Mouse (Mus musculus): ENCODE measurements around the gene Exoc3l. TPM values are rescaled to one million over a fixed set of nuclear protein-coding genes. Genes with fewer than 3 reads are reported as not detected.

Exoc3l gene
- total and polyA plus RNA-seq, 3 experiments = 4.4 to 10.9 (median 7.5) TPM

DNA sequence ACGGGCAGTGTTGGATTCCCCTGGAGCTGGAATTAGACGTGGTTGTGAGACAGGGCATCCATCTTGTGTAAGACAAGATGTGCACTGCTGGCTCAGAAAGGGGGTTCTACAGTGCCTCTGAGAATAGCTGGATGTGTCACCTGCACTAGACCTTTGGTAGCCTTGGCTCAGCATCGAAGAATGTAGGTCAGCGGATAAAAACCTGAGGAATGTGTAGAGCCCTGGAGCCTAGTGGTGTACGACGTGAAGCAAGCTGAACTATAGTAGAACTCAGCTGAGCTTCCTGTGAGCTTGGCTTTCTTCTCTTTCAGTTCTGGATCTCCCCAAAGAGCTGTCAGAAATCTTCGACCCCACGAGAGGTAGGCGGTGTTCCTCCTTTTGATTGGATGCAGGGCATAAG is 8.0 kb upstream of the Exoc3l start:
- in situ Hi-C loops (cut with MboI; ENCODE audit: low pct_ligation_motif_present, low pct_unique_long_range_greater_than_20kb, low sequenced_read_pairs) = no loop called here
- peaks cover 81 to 95% of the 10 kb centered on the region in 2 experiments for H3K36me3 ChIP-seq (replicated peaks in 1 of 2; ENCODE audit: control insufficient read depth in 1 of 2, insufficient read depth in 1 of 2, low read length in 1 of 2)

DNA sequence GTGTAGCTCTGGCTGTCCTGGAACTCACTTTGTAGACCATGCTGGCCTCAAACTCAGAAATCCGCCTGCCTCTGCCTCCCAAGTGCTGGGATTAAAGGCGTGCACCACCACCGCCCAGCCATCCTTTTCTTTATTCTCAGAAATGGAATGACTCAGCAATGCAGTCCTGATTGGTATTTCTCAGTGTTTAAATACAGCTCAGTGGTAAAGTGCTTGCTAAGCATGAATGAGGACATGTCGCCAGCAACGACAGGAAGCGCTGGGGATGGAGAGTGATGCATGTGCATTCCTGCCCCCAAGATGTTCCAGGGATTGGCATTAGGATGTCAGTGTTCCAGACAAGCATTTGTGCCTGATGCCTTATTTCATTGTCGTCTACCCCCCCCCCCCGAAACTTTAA is 7.5 kb upstream of the Exoc3l start:
- Histone ChIP-seq H3K79me2 (replicated peaks; ENCODE audit: control insufficient read depth, extremely low read depth, insufficient read depth, poor library complexity, severe bottlenecking) (peaks cover 17% of the 10 kb centered on the region), H3K27me3 (replicated peaks) (no peaks in the 10 kb centered on the region), H3K36me3 (replicated peaks in 1 of 2; ENCODE audit: control insufficient read depth in 1 of 2, insufficient read depth in 1 of 2, low read length in 1 of 2) (peaks cover 76 to 95% of the 10 kb centered on the region in 2 experiments), H3K9me3 (replicated peaks; ENCODE audit: low read length) (no peaks in the 10 kb centered on the region), H3K4me1 (ENCODE audit: control insufficient read depth in 1 of 2, insufficient read depth in 2 of 2) (peaks cover 4 to 74% of the 10 kb centered on the region in 2 experiments), H3K4me2 (ENCODE audit: insufficient read depth, low read depth, poor library complexity, severe bottlenecking) (no peak overlapping the region), H3K9ac (ENCODE audit: insufficient read depth, low read depth) (no peak overlapping the region), H3K4me3 (replicated peaks in 1 of 3; ENCODE audit: low read depth in 2 of 3, low read length in 2 of 3, poor library complexity in 1 of 3) (no peak overlapping the region), H3K27ac (ENCODE audit: insufficient read depth, low read depth) (no peak overlapping the region)
- dilution Hi-C loops (cut with MboI; ENCODE audit: extremely low pct_ligation_motif_present, extremely low pct_unique_long_range_greater_than_20kb, low sequenced_read_pairs) (no loop called here), in situ Hi-C loops (cut with MboI; ENCODE audit: low pct_ligation_motif_present, low pct_unique_long_range_greater_than_20kb, low sequenced_read_pairs) (no loop called here)
- TF ChIP-seq UBTF (IDR thresholded peaks at IDR 0.05; ENCODE audit: low read depth, low read length) = no peak
- no peak for TF ChIP-seq CHD2 (IDR thresholded peaks at IDR 0.05; ENCODE audit: low read length)
- TF ChIP-seq NELFE (IDR thresholded peaks at IDR 0.05; ENCODE audit: low read depth, low read length) = no peak
- no peak for TF ChIP-seq EP300 (IDR thresholded peaks at IDR 0.05; ENCODE audit: low read length)
- TF ChIP-seq USF2 (conservative IDR thresholded peaks at IDR 0.05; ENCODE audit: low read depth, low read length) = no peak
- TF ChIP-seq MAFK (IDR thresholded peaks at IDR 0.05; ENCODE audit: insufficient replicate concordance, low read length) = peak; percentile 64; the same call in 1 of the 2 replicates
- TF ChIP-seq JUND (conservative IDR thresholded peaks at IDR 0.05; ENCODE audit: low read depth, low read length) = no peak
- no peak for DNase-seq (ENCODE audit: extremely low read depth)

More for the DNA sequence above, 8.0 kb upstream of the Exoc3l start:
- TF ChIP-seq MAZ (IDR thresholded peaks at IDR 0.05; ENCODE audit: low read depth, low read length) = no peak
- TF ChIP-seq NELFE (IDR thresholded peaks at IDR 0.05; ENCODE audit: low read depth, low read length) = no peak
- no peak for TF ChIP-seq USF2 (conservative IDR thresholded peaks at IDR 0.05; ENCODE audit: low read depth, low read length)
- TF ChIP-seq MYC (IDR thresholded peaks at IDR 0.05; ENCODE audit: low read depth, low read length) = no peak
- no peak for TF ChIP-seq MXI1 (IDR thresholded peaks at IDR 0.05; ENCODE audit: low read depth, low read length)
- H3K4me1 ChIP-seq (ENCODE audit: control insufficient read depth in 1 of 2, insufficient read depth in 2 of 2) = peaks cover 4 to 70% of the 10 kb centered on the region in 2 experiments
- H3K9ac ChIP-seq (ENCODE audit: insufficient read depth, low read depth) = no peak overlapping the region
- no peak for DNase-seq (ENCODE audit: extremely low read depth)
- dilution Hi-C loops (cut with MboI; ENCODE audit: extremely low pct_ligation_motif_present, extremely low pct_unique_long_range_greater_than_20kb, low sequenced_read_pairs) = no loop called here
- H3K79me2 ChIP-seq (replicated peaks; ENCODE audit: control insufficient read depth, extremely low read depth, insufficient read depth, poor library complexity, severe bottlenecking) = peaks cover 13% of the 10 kb centered on the region
- H3K27ac ChIP-seq (ENCODE audit: insufficient read depth, low read depth) = no peak overlapping the region
- H3K4me3 ChIP-seq (replicated peaks in 1 of 3; ENCODE audit: low read depth in 2 of 3, low read length in 2 of 3, poor library complexity in 1 of 3) = no peak overlapping the region
- H3K4me2 ChIP-seq (ENCODE audit: insufficient read depth, low read depth, poor library complexity, severe bottlenecking) = no peak overlapping the region
- H3K9me3 ChIP-seq (replicated peaks; ENCODE audit: low read length) = no peaks in the 10 kb centered on the region
- H3K27me3 ChIP-seq (replicated peaks) = no peaks in the 10 kb centered on the region

DNA sequence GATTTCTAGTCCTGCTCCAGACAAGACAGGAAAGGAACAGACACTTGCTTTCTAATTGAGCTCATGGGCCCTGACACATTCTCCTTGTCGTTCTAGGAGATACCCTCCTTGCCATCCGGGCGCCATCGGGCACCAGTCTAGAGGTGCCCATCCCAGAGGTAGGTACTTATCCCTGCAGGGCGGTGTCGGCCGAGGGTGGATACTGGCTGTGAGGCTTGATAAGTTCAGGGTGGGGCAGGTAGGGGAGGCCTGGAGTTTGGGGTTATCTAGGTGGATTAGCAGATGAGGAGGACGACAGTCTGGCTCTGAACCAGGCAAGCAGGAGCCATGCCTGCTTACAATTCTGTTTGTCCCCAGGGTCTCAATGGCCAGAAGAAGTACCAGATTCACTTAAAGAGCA is 4.1 kb upstream of the Exoc3l start:
- Histone ChIP-seq H3K36me3 (replicated peaks in 1 of 2; ENCODE audit: control insufficient read depth in 1 of 2, insufficient read depth in 1 of 2, low read length in 1 of 2) (peaks cover 46 to 62% of the 10 kb centered on the region in 2 experiments), H3K9ac (ENCODE audit: insufficient read depth, low read depth) (no peak overlapping the region), H3K79me2 (replicated peaks; ENCODE audit: control insufficient read depth, extremely low read depth, insufficient read depth, poor library complexity, severe bottlenecking) (peaks cover 26% of the 10 kb centered on the region), H3K4me3 (replicated peaks in 1 of 3; ENCODE audit: low read depth in 2 of 3, low read length in 2 of 3, poor library complexity in 1 of 3) (no peak overlapping the region), H3K27me3 (replicated peaks) (no peaks in the 10 kb centered on the region), H3K9me3 (replicated peaks; ENCODE audit: low read length) (no peaks in the 10 kb centered on the region), H3K4me1 (ENCODE audit: control insufficient read depth in 1 of 2, insufficient read depth in 2 of 2) (peaks cover 10 to 75% of the 10 kb centered on the region in 2 experiments), H3K27ac (ENCODE audit: insufficient read depth, low read depth) (no peak overlapping the region), H3K4me2 (ENCODE audit: insufficient read depth, low read depth, poor library complexity, severe bottlenecking) (no peak overlapping the region)
- dilution Hi-C loops (cut with MboI; ENCODE audit: extremely low pct_ligation_motif_present, extremely low pct_unique_long_range_greater_than_20kb, low sequenced_read_pairs) (no loop called here), in situ Hi-C loops (cut with MboI; ENCODE audit: low pct_ligation_motif_present, low pct_unique_long_range_greater_than_20kb, low sequenced_read_pairs) (no loop called here)
- DNase-seq (ENCODE audit: extremely low read depth) = no peak
- no peak for TF ChIP-seq MAZ (IDR thresholded peaks at IDR 0.05; ENCODE audit: low read depth, low read length)
- no peak for TF ChIP-seq POLR2AphosphoS2 (IDR thresholded peaks at IDR 0.05; ENCODE audit: low read depth, low read length)
- TF ChIP-seq MAFK (IDR thresholded peaks at IDR 0.05; ENCODE audit: insufficient replicate concordance, low read length) = no peak
- no peak for TF ChIP-seq MYC (IDR thresholded peaks at IDR 0.05; ENCODE audit: low read depth, low read length)
- TF ChIP-seq EP300 (IDR thresholded peaks at IDR 0.05; ENCODE audit: low read length) = no peak
- no peak for TF ChIP-seq ETS1 (conservative IDR thresholded peaks at IDR 0.05; ENCODE audit: low read depth, low read length)
- TF ChIP-seq SIN3A (IDR thresholded peaks at IDR 0.05; ENCODE audit: low read length) = no peak

Measured in CH12.LX (cell line).